Mouse (Mus musculus): ENCODE results near the gene Mbtd1.

- TF ChIP-seq CTCF (conservative IDR thresholded peaks at IDR 0.05 in 1 of 2, IDR thresholded peaks at IDR 0.05 in 1 of 2; ENCODE audit: low read depth in 2 of 2, low read length in 2 of 2) = no peak
- no peak for TF ChIP-seq ZKSCAN1 (IDR thresholded peaks at IDR 0.05; ENCODE audit: borderline replicate concordance, low read depth, low read length)
- TF ChIP-seq POLR2AphosphoS2 (IDR thresholded peaks at IDR 0.05; ENCODE audit: low read depth, low read length) = no peak
- no peak for TF ChIP-seq MYC (IDR thresholded peaks at IDR 0.05; ENCODE audit: low read depth, low read length)
- no peak for TF ChIP-seq CHD2 (IDR thresholded peaks at IDR 0.05; ENCODE audit: low read length)
- no peak for TF ChIP-seq CHD1 (IDR thresholded peaks at IDR 0.05; ENCODE audit: low read depth, low read length)
- TF ChIP-seq POLR2A (IDR thresholded peaks at IDR 0.05; ENCODE audit: low read depth, low read length) = no peak
- no peak for TF ChIP-seq IRF4 (IDR thresholded peaks at IDR 0.05; ENCODE audit: low read depth, low read length)
- no peak for TF ChIP-seq ETS1 (conservative IDR thresholded peaks at IDR 0.05; ENCODE audit: low read depth, low read length)
- TF ChIP-seq RCOR1 (conservative IDR thresholded peaks at IDR 0.05; ENCODE audit: low read depth, low read length) = no peak
- no peak for TF ChIP-seq ZNF384 (IDR thresholded peaks at IDR 0.05; ENCODE audit: low read depth, low read length)
- TF ChIP-seq MAZ (IDR thresholded peaks at IDR 0.05; ENCODE audit: low read depth, low read length) = no peak
- TF ChIP-seq MAFK (IDR thresholded peaks at IDR 0.05; ENCODE audit: insufficient replicate concordance, low read length) = no peak
Observed at GRCm38 (mm10) chr11:93961482-93961881, 75.8 kb downstream of the Mbtd1 start.
